10 mouse cellular contexts compared by ENCODE assay signal in genomic region chr12:111445890-111446613, GRCm38 (mm10). TPM values are rescaled to one million over a fixed set of nuclear protein-coding genes. Genes with fewer than 3 reads are reported as not detected.
DNase-seq lines count a peak whose midpoint lies in the region; ATAC-seq and TF ChIP-seq lines count a peak whose summit lies in the region.
"Had no signal": no experiment of that assay in that cellular context is flagged by ENCODE, and none has a peak within 500 bp of the region (broad histone marks: within the 10 kb centered on the region; RNA-seq: fewer than 3 reads in every experiment).

No protein-coding gene starts in this region.

- no peak for TF ChIP-seq CTCF in C2C12 (IDR thresholded peaks at IDR 0.05; ENCODE audit: control insufficient read depth, insufficient read depth, insufficient read length)

- 4% methylated on average over 26 of the region's 27 CpGs for WGBS in hindbrain, embryonic 11.5 days
- 57% methylated on average over 27 of the region's 27 CpGs for WGBS in liver, embryonic 15.5 days (ENCODE audit: insufficient replicate concordance)

- peak overlapping the region; percentile 47 for H3ac ChIP-seq in C2C12 (ENCODE audit: control insufficient read depth, insufficient read length, low read depth)

- no peak for ATAC-seq in erythroblast, adult 5-6 weeks (replicated peaks; ENCODE audit: low FRiP score, poor library complexity, severe bottlenecking)
- no peak for ATAC-seq in hindbrain, embryonic 11.5 days (ENCODE audit: low FRiP score)
- no peak for ATAC-seq in liver, embryonic 15.5 days (ENCODE audit: insufficient read depth)
- no peak for ATAC-seq in activated CD4-positive, CD25-positive, alpha-beta regulatory T cell, adult 4 months
- ATAC-seq in erythroid progenitor cell, adult 5-6 weeks (replicated peaks; ENCODE audit: low FRiP score, poor library complexity, severe bottlenecking) = no peak

- H3K9ac ChIP-seq in hindbrain, embryonic 11.5 days (ENCODE audit: low read depth, low read length) = no peak overlapping the region
- peak overlapping the region; percentile 84 for H3K9ac ChIP-seq in liver, embryonic 15.5 days

- H3K9me3 ChIP-seq in erythroblast, embryonic 14.5 days (ENCODE audit: control insufficient read depth, low read length) = no peaks in the 10 kb centered on the region
- no peaks in the 10 kb centered on the region for H3K9me3 ChIP-seq in hindbrain, embryonic 11.5 days (ENCODE audit: control insufficient read depth, low read length)
- no peaks in the 10 kb centered on the region for H3K9me3 ChIP-seq in liver, embryonic 15.5 days (replicated peaks)

- H3K36me3 ChIP-seq in erythroblast, embryonic 14.5 days (ENCODE audit: control insufficient read depth) = peaks cover 75% of the 10 kb centered on the region
- peaks cover 45% of the 10 kb centered on the region for H3K36me3 ChIP-seq in C2C12 (ENCODE audit: control insufficient read depth, insufficient read depth)
- no peaks in the 10 kb centered on the region for H3K36me3 ChIP-seq in hindbrain, embryonic 11.5 days (ENCODE audit: control insufficient read depth, insufficient read depth, low read length)
- peaks cover 71% of the 10 kb centered on the region for H3K36me3 ChIP-seq in liver, embryonic 15.5 days (replicated peaks)

- H3K4me1 ChIP-seq in erythroblast, embryonic 14.5 days (ENCODE audit: control insufficient read depth) = peaks cover 84% of the 10 kb centered on the region
- H3K4me1 ChIP-seq in hindbrain, embryonic 11.5 days (replicated peaks; ENCODE audit: control insufficient read depth, insufficient read depth, low read length) = peaks cover 12% of the 10 kb centered on the region
- peaks cover 73% of the 10 kb centered on the region for H3K4me1 ChIP-seq in liver, embryonic 15.5 days (replicated peaks)

- H3K4me2 ChIP-seq in hindbrain, embryonic 11.5 days (replicated peaks; ENCODE audit: low read depth, low read length) = peak overlapping the region; percentile 32
- H3K4me2 ChIP-seq in liver, embryonic 15.5 days = peak overlapping the region; percentile 90

- H3K27ac ChIP-seq in hindbrain, embryonic 11.5 days (ENCODE audit: low read depth, low read length) = no peak overlapping the region
- peak overlapping the region; percentile 98 for H3K27ac ChIP-seq in liver, embryonic 15.5 days (replicated peaks)

- peak; percentile 50 for DNase-seq in hindbrain, embryonic 11.5 days (ENCODE audit: low spot score)
- no peak for DNase-seq in embryo, embryonic 10 days (ENCODE audit: low spot score)
- DNase-seq: adrenal gland, postnatal 36 days had no signal

- H3K27me3 ChIP-seq in erythroblast, embryonic 14.5 days (ENCODE audit: control insufficient read depth) = peaks cover 6% of the 10 kb centered on the region; the same call in 1 of the 2 replicates
- H3K27me3 ChIP-seq in C2C12 (ENCODE audit: control insufficient read depth, insufficient read depth, insufficient read length) = no peaks in the 10 kb centered on the region
- peaks cover 96% of the 10 kb centered on the region for H3K27me3 ChIP-seq in hindbrain, embryonic 11.5 days (ENCODE audit: control insufficient read depth, insufficient read depth, low read length)
- peaks cover 13% of the 10 kb centered on the region for H3K27me3 ChIP-seq in liver, embryonic 15.5 days

- peaks cover 78% of the 10 kb centered on the region for H3K79me2 ChIP-seq in C2C12 (ENCODE audit: control insufficient read depth, insufficient read depth)

- H3K4me3 ChIP-seq in erythroblast, embryonic 14.5 days (replicated peaks) = peak overlapping the region; percentile 81
- no peak overlapping the region for H3K4me3 ChIP-seq in C2C12 (ENCODE audit: insufficient read depth, poor library complexity, severe bottlenecking)
- H3K4me3 ChIP-seq in hindbrain, embryonic 11.5 days (ENCODE audit: low read depth, low read length) = peak overlapping the region; percentile 18
- peak overlapping the region; percentile 69 for H3K4me3 ChIP-seq in liver, embryonic 15.5 days (replicated peaks)

- peaks cover 33% of the 10 kb centered on the region for H3K79me3 ChIP-seq in C2C12 (ENCODE audit: low read depth)

TF ChIP-seq in C2C12, 6 proteins besides CTCF, POLR2A, EP300 and RAD21:
- TF ChIP-seq MYOD1 (IDR thresholded peaks at IDR 0.05; ENCODE audit: control insufficient read depth, insufficient read length, low read depth) (no peak), MYOG (IDR thresholded peaks at IDR 0.05; ENCODE audit: control insufficient read depth, extremely low read depth, insufficient read length) (no peak), CEBPB (IDR thresholded peaks at IDR 0.05; ENCODE audit: low read depth) (no peak), MAX (IDR thresholded peaks at IDR 0.05) (no peak), FOSL1 (IDR thresholded peaks at IDR 0.05; ENCODE audit: insufficient read depth, low read length, poor library complexity, severe bottlenecking) (no peak), USF1 (IDR thresholded peaks at IDR 0.05; ENCODE audit: low read depth) (no peak)
TF ChIP-seq in C2C12: peak in this region for 0.

RNA-seq across cellular contexts. Expression of gene Tnfaip2, which starts 3.8 kb away (rescaled TPM):
- polyA plus RNA-seq in erythroblast, embryonic 14.5 days (2012) = 9.0 and 12.3 TPM in 2 replicates
- total RNA-seq in erythroblast, adult 5-6 weeks (2015; ENCODE audit: low replicate concordance) = 121 and 131 TPM in 2 replicates
- total RNA-seq in erythroblast, adult 5-6 weeks (2017; ENCODE audit: low replicate concordance) = 287 and 456 TPM in 2 replicates
- polyA plus RNA-seq in C2C12 (2012; fragmentation: generic; extraction: Trizol) = 119 TPM
- 1.9 and 2.0 TPM in 2 replicates for polyA plus RNA-seq in hindbrain, embryonic 11.5 days (2014; fragmentation: Nextera tagmentation; extraction: Ambion mirVana)
- 70.3 and 79.5 TPM in 2 replicates for polyA plus RNA-seq in liver, embryonic 15.5 days (2015; fragmentation: Nextera tagmentation; extraction: Ambion mirVana)
- not detected for polyA plus RNA-seq in activated CD4-positive, CD25-positive, alpha-beta regulatory T cell, adult 4 months (2017; shearing (Covaris generic))
- 75.7 and 109 TPM in 2 replicates for total RNA-seq in erythroid progenitor cell, adult 5-6 weeks (2015; ENCODE audit: low replicate concordance)
- total RNA-seq in erythroid progenitor cell, adult 5-6 weeks (2017; ENCODE audit: low replicate concordance) = 238 and 415 TPM in 2 replicates

RNA-seq across cellular contexts. Expression of gene Exoc3l4, which starts 29.2 kb away (rescaled TPM):
- polyA plus RNA-seq in erythroblast, embryonic 14.5 days (2012) = 0.23 and 0.25 TPM in 2 replicates
- total RNA-seq in erythroblast, adult 5-6 weeks (2015; ENCODE audit: low replicate concordance) = not detected in 2 replicates
- total RNA-seq in erythroblast, adult 5-6 weeks (2017; ENCODE audit: low replicate concordance) = not detected in 2 replicates
- polyA plus RNA-seq in C2C12 (2012; fragmentation: generic; extraction: Trizol) = 58.3 TPM
- 3.5 and 3.8 TPM in 2 replicates for polyA plus RNA-seq in hindbrain, embryonic 11.5 days (2014; fragmentation: Nextera tagmentation; extraction: Ambion mirVana)
- 22.5 and 23.5 TPM in 2 replicates for polyA plus RNA-seq in liver, embryonic 15.5 days (2015; fragmentation: Nextera tagmentation; extraction: Ambion mirVana)
- not detected for polyA plus RNA-seq in activated CD4-positive, CD25-positive, alpha-beta regulatory T cell, adult 4 months (2017; shearing (Covaris generic))
- total RNA-seq in erythroid progenitor cell, adult 5-6 weeks (2015; ENCODE audit: low replicate concordance) = 2.2 TPM in 1 of 2 replicates, not detected in the other
- total RNA-seq in erythroid progenitor cell, adult 5-6 weeks (2017; ENCODE audit: low replicate concordance) = not detected in 2 replicates
- total RNA-seq: neutrophil, adult 5-6 weeks had no signal

RNA-seq across cellular contexts. Expression of gene Lbhd2, which starts 39.4 kb away (rescaled TPM):
- polyA plus RNA-seq in erythroblast, embryonic 14.5 days (2012) = not detected in 2 replicates
- not detected in 2 replicates for total RNA-seq in erythroblast, adult 5-6 weeks (2015; ENCODE audit: low replicate concordance)
- not detected in 2 replicates for total RNA-seq in erythroblast, adult 5-6 weeks (2017; ENCODE audit: low replicate concordance)
- not detected for polyA plus RNA-seq in C2C12 (2012; fragmentation: generic; extraction: Trizol)
- polyA plus RNA-seq in hindbrain, embryonic 11.5 days (2014; fragmentation: Nextera tagmentation; extraction: Ambion mirVana) = 0.47 TPM in 1 of 2 replicates, not detected in the other
- not detected in 2 replicates for polyA plus RNA-seq in liver, embryonic 15.5 days (2015; fragmentation: Nextera tagmentation; extraction: Ambion mirVana)
- not detected for polyA plus RNA-seq in activated CD4-positive, CD25-positive, alpha-beta regulatory T cell, adult 4 months (2017; shearing (Covaris generic))
- not detected in 2 replicates for total RNA-seq in erythroid progenitor cell, adult 5-6 weeks (2015; ENCODE audit: low replicate concordance)
- not detected in 2 replicates for total RNA-seq in erythroid progenitor cell, adult 5-6 weeks (2017; ENCODE audit: low replicate concordance)
- total RNA-seq: neutrophil, adult 5-6 weeks had no signal

RNA-seq across cellular contexts. Expression of gene Gm266, which starts 39.6 kb away (rescaled TPM):
- not detected in 2 replicates for polyA plus RNA-seq in erythroblast, embryonic 14.5 days (2012)
- total RNA-seq in erythroblast, adult 5-6 weeks (2015; ENCODE audit: low replicate concordance) = not detected in 2 replicates
- total RNA-seq in erythroblast, adult 5-6 weeks (2017; ENCODE audit: low replicate concordance) = not detected in 2 replicates
- 2.1 TPM for polyA plus RNA-seq in C2C12 (2012; fragmentation: generic; extraction: Trizol)
- 8.9 and 10.1 TPM in 2 replicates for polyA plus RNA-seq in hindbrain, embryonic 11.5 days (2014; fragmentation: Nextera tagmentation; extraction: Ambion mirVana)
- polyA plus RNA-seq in liver, embryonic 15.5 days (2015; fragmentation: Nextera tagmentation; extraction: Ambion mirVana) = 0.56 and 0.62 TPM in 2 replicates
- polyA plus RNA-seq in activated CD4-positive, CD25-positive, alpha-beta regulatory T cell, adult 4 months (2017; shearing (Covaris generic)) = not detected
- total RNA-seq in erythroid progenitor cell, adult 5-6 weeks (2015; ENCODE audit: low replicate concordance) = 1.8 TPM in 1 of 2 replicates, not detected in the other
- total RNA-seq in erythroid progenitor cell, adult 5-6 weeks (2017; ENCODE audit: low replicate concordance) = not detected in 2 replicates
- total RNA-seq: neutrophil, adult 5-6 weeks had no signal
